Mouse (Mus musculus): ENCODE measurements around the gene Amotl2. TPM values are rescaled to one million over a fixed set of nuclear protein-coding genes. Genes with fewer than 3 reads are reported as not detected.

Amotl2 gene
- polyA plus RNA-seq, 1 experiment from 2014 or later = 40.7 TPM

DNA sequence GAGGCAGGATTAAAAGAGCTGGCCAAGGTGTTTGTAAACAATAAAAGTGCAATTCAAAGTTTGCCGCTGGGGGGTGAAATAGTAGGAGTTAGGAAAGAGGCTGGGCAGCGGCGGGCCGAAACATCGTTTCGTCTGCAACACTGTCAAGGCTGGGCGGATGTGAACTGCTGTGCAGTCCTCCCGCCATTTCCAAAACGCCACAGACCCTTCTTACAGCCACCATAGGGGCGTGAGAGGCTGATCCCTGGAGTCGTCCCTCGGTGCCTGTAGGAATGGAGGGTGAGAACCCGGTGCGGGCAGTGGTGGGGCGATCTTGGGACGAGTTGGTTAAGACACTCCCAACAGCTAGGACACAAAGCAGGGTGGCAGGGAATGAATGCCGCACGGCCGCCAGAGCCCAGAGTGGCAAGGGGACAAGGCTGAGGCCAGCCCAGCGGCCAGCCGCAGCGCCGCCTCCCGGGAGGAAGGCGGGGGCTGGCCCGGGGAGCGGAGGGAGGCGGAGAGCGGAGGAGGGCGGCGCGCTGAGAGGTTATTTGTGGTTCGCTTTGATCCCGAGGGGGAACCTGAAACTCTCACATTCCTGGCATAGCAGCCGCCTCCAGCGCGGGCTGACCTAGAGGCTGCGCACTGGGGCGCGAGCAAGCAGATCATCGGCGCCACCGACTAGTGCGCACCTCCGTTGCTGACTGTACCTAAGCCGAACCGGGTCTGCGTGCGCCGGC is 853 bp downstream of the Amotl2 start:
- peak overlapping the region; percentile 98 for H3K9ac ChIP-seq (ENCODE audit: low read depth, low read length)
- H3K4me2 ChIP-seq (ENCODE audit: low read length) = peak overlapping the region; percentile 93
- ATAC-seq = peak; percentile 86
- no peaks in the 10 kb centered on the region for H3K9me3 ChIP-seq (ENCODE audit: control insufficient read depth, low read length)
- H3K27me3 ChIP-seq (replicated peaks; ENCODE audit: control insufficient read depth, insufficient read depth, low read length) = no peaks in the 10 kb centered on the region
- H3K27ac ChIP-seq (ENCODE audit: low read depth, low read length) = peak overlapping the region; percentile 98
- peak overlapping the region; percentile 89 for H3K4me3 ChIP-seq (ENCODE audit: low read length)
- H3K4me1 ChIP-seq (ENCODE audit: control insufficient read depth, insufficient read depth, low read depth, low read length) = peaks cover 45% of the 10 kb centered on the region
- peaks cover 6% of the 10 kb centered on the region for H3K36me3 ChIP-seq (ENCODE audit: control insufficient read depth, insufficient read depth, low read length)
- WGBS = 0% methylated on average over 43 of the region's 50 CpGs

DNA sequence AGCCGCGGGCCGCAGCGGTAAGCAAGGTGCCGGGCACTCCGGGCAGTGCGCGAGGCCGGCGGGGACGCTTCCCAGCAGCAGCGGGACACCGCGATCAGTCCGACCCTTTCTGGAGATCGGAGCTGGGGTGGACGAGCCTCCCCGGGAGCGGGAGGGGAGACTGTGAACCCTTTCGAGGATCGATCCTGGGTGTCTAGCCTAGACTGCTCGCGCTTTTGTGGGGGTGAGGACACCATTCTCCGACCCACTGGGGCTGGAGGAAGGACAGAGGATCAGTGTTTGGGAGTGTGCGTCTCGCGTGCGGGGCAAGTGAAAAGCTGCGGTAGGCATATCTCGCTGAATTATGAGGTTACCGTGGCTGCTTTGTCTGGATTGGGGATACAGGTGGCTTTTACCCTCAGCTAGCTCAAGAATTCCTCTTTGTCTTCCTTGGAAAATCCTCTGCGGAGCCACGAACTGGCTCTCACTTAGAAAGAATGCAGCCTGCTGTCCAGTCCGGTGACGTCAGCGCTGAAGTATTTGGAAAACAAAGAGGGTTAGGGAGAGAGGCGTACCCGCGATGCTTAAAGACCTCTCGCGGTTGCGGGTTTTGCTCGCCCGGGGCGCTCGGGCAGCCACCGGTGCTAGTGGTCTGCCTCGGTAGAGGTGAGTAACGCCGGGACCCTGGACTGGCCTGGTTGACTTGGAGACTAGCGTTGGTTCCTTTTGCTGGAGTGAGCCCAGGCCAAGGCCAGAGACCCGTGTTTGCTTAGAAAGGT is 1.6 kb downstream of the Amotl2 start:
- Histone ChIP-seq H3K4me1 (ENCODE audit: control insufficient read depth, insufficient read depth, low read depth, low read length) (peaks cover 52% of the 10 kb centered on the region), H3K4me2 (ENCODE audit: low read length) (peak overlapping the region; percentile 93), H3K4me3 (ENCODE audit: low read length) (peak overlapping the region; percentile 89), H3K9me3 (ENCODE audit: control insufficient read depth, low read length) (no peaks in the 10 kb centered on the region), H3K27ac (ENCODE audit: low read depth, low read length) (peak overlapping the region; percentile 98), H3K9ac (ENCODE audit: low read depth, low read length) (peak overlapping the region; percentile 98), H3K27me3 (replicated peaks; ENCODE audit: control insufficient read depth, insufficient read depth, low read length) (no peaks in the 10 kb centered on the region), H3K36me3 (ENCODE audit: control insufficient read depth, insufficient read depth, low read length) (peaks cover 14% of the 10 kb centered on the region)
- peak; percentile 25 for ATAC-seq
- under 1% methylated on average over 52 of the region's 52 CpGs for WGBS

DNA sequence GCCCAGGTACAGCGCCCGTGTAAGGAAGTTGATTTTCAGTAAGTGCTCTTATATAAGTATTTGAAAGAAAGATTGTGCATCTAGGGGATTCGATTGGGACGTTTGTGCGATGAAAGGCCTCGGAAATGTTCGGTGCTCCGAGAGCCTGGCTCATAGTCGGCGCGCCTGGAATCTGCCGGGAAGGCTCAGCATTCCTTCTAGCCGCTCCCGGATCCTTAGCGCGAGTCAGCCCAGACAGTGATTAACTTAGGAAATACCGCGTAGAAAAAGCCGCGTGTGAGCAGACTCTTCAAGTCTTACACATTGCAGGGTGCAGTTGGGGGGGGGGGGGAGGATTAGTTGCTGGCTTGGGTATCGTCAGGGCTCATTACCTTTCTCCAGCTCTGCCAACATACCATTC is 2.2 kb downstream of the Amotl2 start:
- H3K9me3 ChIP-seq (ENCODE audit: control insufficient read depth, low read length) = no peaks in the 10 kb centered on the region
- H3K9ac ChIP-seq (ENCODE audit: low read depth, low read length) = peak overlapping the region; percentile 98
- under 1% methylated on average over 21 of the region's 21 CpGs for WGBS
- peak overlapping the region; percentile 98 for H3K27ac ChIP-seq (ENCODE audit: low read depth, low read length)
- H3K4me1 ChIP-seq (ENCODE audit: control insufficient read depth, insufficient read depth, low read depth, low read length) = peaks cover 58% of the 10 kb centered on the region
- peak overlapping the region; percentile 89 for H3K4me3 ChIP-seq (ENCODE audit: low read length)
- no peak; the same call in 1 of the 2 replicates for ATAC-seq
- H3K4me2 ChIP-seq (ENCODE audit: low read length) = peak overlapping the region; percentile 93
- peaks cover 20% of the 10 kb centered on the region for H3K36me3 ChIP-seq (ENCODE audit: control insufficient read depth, insufficient read depth, low read length)
- no peaks in the 10 kb centered on the region for H3K27me3 ChIP-seq (replicated peaks; ENCODE audit: control insufficient read depth, insufficient read depth, low read length)

DNA sequence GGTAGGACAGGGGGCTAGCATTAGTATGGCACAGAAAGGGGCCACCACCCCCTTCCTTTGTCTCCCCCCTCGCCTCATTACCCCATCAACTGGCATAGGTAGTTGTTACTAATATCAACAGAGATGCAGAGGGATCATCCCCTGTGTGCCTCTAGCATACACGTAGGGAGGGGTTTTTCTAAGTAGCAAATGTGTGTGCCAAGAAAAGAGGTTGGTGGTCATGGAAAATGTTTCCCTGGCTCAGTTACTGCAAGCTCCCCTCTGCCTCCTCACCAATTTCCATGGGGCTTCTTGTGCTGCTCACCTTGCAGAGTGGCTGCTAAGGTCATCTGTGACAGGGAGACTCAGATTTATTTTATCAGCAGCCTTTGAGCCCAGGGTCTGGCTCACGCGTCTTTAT is 2.6 kb downstream of the Amotl2 start:
- peaks cover 23% of the 10 kb centered on the region for H3K36me3 ChIP-seq (ENCODE audit: control insufficient read depth, insufficient read depth, low read length)
- ATAC-seq = no peak
- peak overlapping the region; percentile 93 for H3K4me2 ChIP-seq (ENCODE audit: low read length)
- WGBS = 2% methylated on average over 4 of the region's 4 CpGs
- H3K27ac ChIP-seq (ENCODE audit: low read depth, low read length) = peak overlapping the region; percentile 98
- peak overlapping the region; percentile 89 for H3K4me3 ChIP-seq (ENCODE audit: low read length)
- H3K4me1 ChIP-seq (ENCODE audit: control insufficient read depth, insufficient read depth, low read depth, low read length) = peaks cover 62% of the 10 kb centered on the region
- peak overlapping the region; percentile 98 for H3K9ac ChIP-seq (ENCODE audit: low read depth, low read length)
- no peaks in the 10 kb centered on the region for H3K9me3 ChIP-seq (ENCODE audit: control insufficient read depth, low read length)
- no peaks in the 10 kb centered on the region for H3K27me3 ChIP-seq (replicated peaks; ENCODE audit: control insufficient read depth, insufficient read depth, low read length)

DNA sequence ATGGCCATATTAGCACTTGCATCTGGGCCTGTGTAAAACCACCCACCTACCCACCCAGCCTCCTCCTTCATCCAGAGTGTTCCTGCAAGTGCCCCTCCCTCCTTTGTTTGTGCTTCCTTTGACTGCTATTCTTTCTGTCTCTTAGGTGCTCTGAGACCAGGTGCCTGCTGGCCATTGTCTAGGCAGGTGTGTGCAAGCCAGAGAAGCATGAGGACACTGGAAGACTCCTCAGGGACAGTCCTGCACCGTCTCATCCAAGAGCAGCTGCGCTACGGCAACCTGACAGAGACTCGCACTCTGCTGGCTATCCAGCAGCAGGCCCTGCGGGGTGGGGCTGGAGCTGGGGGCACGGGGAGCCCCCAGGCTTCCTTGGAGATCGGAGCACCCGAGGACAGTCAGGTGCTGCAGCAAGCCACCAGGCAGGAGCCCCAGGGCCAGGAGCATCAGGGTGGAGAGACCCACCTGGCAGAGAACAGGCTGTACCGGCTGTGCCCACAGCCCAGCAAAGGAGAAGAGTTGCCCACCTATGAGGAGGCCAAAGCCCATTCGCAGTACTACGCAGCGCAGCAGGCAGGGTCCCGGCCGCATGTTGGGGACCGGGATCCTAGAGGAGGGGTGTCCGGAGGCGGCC is 3.6 kb downstream of the Amotl2 start:
- Histone ChIP-seq H3K9me3 (ENCODE audit: control insufficient read depth, low read length) (no peaks in the 10 kb centered on the region), H3K9ac (ENCODE audit: low read depth, low read length) (peak overlapping the region; percentile 98), H3K27ac (ENCODE audit: low read depth, low read length) (peak overlapping the region; percentile 98), H3K4me2 (ENCODE audit: low read length) (peak overlapping the region; percentile 93), H3K27me3 (replicated peaks; ENCODE audit: control insufficient read depth, insufficient read depth, low read length) (no peaks in the 10 kb centered on the region), H3K4me1 (ENCODE audit: control insufficient read depth, insufficient read depth, low read depth, low read length) (peaks cover 69% of the 10 kb centered on the region), H3K36me3 (ENCODE audit: control insufficient read depth, insufficient read depth, low read length) (peaks cover 31% of the 10 kb centered on the region), H3K4me3 (ENCODE audit: low read length) (peak overlapping the region; percentile 89)
- 47% methylated on average over 17 of the region's 17 CpGs for WGBS
- ATAC-seq = no peak

DNA sequence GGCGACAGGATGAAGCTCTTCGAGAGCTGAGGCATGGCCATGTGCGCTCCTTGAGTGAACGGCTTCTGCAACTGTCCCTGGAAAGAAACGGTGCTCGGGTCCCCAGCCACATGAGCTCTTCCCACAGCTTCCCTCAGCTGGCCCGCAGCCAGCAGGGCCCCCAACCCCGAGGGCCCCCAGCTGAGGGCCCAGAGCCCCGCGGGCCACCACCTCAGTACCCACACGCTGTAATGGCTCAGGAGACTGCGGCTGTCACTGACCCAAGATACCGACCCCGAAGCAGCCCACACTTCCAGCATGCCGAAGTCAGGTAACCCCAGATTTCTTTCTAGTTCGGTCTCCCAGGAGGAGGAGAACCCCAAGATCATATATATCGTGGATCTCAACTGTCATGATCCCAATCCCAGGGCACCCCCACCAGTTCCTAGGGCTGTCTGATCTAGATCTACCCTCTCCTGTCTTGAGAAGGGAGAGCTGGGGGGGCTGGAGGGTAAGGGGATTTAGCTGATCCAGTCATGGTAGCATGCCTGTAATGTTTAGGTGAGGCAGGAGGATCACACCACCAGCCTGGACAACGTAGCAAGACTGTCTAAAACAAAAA is 4.2 kb downstream of the Amotl2 start:
- Histone ChIP-seq H3K9me3 (ENCODE audit: control insufficient read depth, low read length) (no peaks in the 10 kb centered on the region), H3K27ac (ENCODE audit: low read depth, low read length) (peak overlapping the region; percentile 98), H3K4me1 (ENCODE audit: control insufficient read depth, insufficient read depth, low read depth, low read length) (peaks cover 71% of the 10 kb centered on the region), H3K4me2 (ENCODE audit: low read length) (peak overlapping the region; percentile 93), H3K36me3 (ENCODE audit: control insufficient read depth, insufficient read depth, low read length) (peaks cover 34% of the 10 kb centered on the region), H3K9ac (ENCODE audit: low read depth, low read length) (peak overlapping the region; percentile 98), H3K4me3 (ENCODE audit: low read length) (peak overlapping the region; percentile 89), H3K27me3 (replicated peaks; ENCODE audit: control insufficient read depth, insufficient read depth, low read length) (no peaks in the 10 kb centered on the region)
- no peak for ATAC-seq
- 35% methylated on average over 16 of the region's 18 CpGs for WGBS

DNA sequence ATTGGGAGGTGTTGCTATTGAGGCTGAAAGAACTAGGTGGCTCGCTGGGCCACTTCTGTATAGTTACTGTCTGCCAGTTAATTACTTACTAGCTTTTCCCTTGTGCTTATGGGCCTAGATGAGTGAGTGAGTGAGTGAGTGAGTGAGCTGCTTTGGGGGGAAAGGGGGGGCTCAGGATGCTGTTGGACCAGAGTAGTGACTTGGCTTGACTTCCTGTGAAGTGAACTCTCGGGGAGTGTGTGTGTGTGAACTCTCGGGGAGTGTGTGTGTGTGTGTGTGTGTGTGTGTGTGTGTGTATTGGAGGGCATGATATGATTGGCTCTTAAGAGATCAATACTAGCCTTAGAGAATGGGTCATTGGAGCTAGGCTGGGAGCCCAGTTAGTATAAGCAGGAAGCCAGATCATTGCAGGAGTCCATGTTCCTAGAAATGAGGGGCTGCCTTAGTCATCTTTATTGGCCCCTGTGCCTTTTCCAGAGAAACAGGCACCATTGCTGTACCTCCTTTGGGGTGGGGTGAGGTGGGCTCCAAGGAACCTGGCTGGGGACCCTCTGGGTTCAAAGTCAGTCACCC is 5.0 kb downstream of the Amotl2 start:
- Histone ChIP-seq H3K27ac (ENCODE audit: low read depth, low read length) (peak overlapping the region; percentile 1; the same call in 1 of the 2 replicates), H3K4me2 (ENCODE audit: low read length) (peak overlapping the region; percentile 93), H3K9me3 (ENCODE audit: control insufficient read depth, low read length) (no peaks in the 10 kb centered on the region), H3K36me3 (ENCODE audit: control insufficient read depth, insufficient read depth, low read length) (peaks cover 34% of the 10 kb centered on the region), H3K9ac (ENCODE audit: low read depth, low read length) (peak overlapping the region; percentile 35), H3K4me1 (ENCODE audit: control insufficient read depth, insufficient read depth, low read depth, low read length) (peaks cover 76% of the 10 kb centered on the region), H3K4me3 (ENCODE audit: low read length) (peak overlapping the region; percentile 89), H3K27me3 (replicated peaks; ENCODE audit: control insufficient read depth, insufficient read depth, low read length) (no peaks in the 10 kb centered on the region)
- 29% methylated on average over 3 of the region's 3 CpGs for WGBS
- ATAC-seq = no peak

DNA sequence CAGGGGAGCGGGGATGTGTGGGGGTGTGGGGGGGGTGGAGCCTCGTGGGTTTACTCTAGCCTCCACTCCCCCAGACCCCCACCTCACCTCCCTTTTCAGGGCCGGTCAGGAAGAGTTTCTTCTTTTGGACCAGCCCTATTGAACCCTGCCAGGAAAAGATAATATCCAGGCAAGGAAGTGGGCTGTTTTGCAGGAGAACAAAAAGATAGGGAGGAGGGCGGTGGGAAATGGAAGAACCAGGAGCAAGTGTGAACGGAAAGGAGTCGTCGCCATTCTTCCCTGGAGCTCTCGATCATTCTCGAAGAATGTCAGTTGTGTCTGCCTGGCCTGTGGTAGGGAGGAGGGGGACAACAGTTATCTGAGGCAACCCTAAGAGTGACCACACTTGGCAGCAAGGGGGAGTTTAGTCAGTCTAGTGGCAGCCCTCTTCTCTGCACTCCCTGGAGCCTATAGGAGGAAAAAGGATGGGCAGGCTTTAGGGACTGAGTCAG is 5.6 kb downstream of the Amotl2 start:
- Histone ChIP-seq H3K4me3 (ENCODE audit: low read length) (peak overlapping the region; percentile 89), H3K27ac (ENCODE audit: low read depth, low read length) (peak overlapping the region; percentile 1), H3K4me1 (ENCODE audit: control insufficient read depth, insufficient read depth, low read depth, low read length) (peaks cover 75% of the 10 kb centered on the region), H3K9ac (ENCODE audit: low read depth, low read length) (peak overlapping the region; percentile 35), H3K36me3 (ENCODE audit: control insufficient read depth, insufficient read depth, low read length) (peaks cover 34% of the 10 kb centered on the region), H3K9me3 (ENCODE audit: control insufficient read depth, low read length) (no peaks in the 10 kb centered on the region), H3K4me2 (ENCODE audit: low read length) (peak overlapping the region; percentile 93), H3K27me3 (replicated peaks; ENCODE audit: control insufficient read depth, insufficient read depth, low read length) (no peaks in the 10 kb centered on the region)
- ATAC-seq = no peak
- 10% methylated on average over 9 of the region's 9 CpGs for WGBS

Data from hindbrain, embryonic 16.5 days (tissue).